Mouse (Mus musculus) heart, embryonic 14.5 days (tissue): ENCODE results near the gene Anks1. TPM values are rescaled to one million over a fixed set of nuclear protein-coding genes. Genes with fewer than 3 reads are reported as not detected.

Experiments used
- ATAC-seq: fragments of 200-750 bp; cut with Nextera tagmentation; 2 replicates; pipeline ENCODE4 v1.8.0; 2017; ENCODE audit warnings: low read depth, moderate TSS enrichment; ENCODE audit not compliant: insufficient number of reproducible peaks, insufficient read depth, low FRiP score
- H3K27ac ChIP-seq, 2 experiments: fragments of 200-500 bp in 1 of 2; fragments of 300-500 bp in 1 of 2; sonication (generic) in 1 of 2; replicated peaks in 1 of 2; 2 replicates each; pipeline ENCODE4 v1.5.1; 2012 to 2014; ENCODE audit warnings: low read depth in 2 of 2, low read length in 2 of 2, control low read depth in 1 of 2, mild to moderate bottlenecking in 1 of 2, mixed read lengths in 1 of 2; ENCODE audit not compliant: control insufficient read depth in 1 of 2, insufficient read depth in 1 of 2
- H3K27me3 ChIP-seq: fragments of 300-500 bp; sonication (generic); 2 replicates; pipeline ENCODE4 v1.6.1; 2014; ENCODE audit warnings: mild to moderate bottlenecking, low read length, control low read depth; ENCODE audit not compliant: control insufficient read depth, insufficient read depth
- H3K36me3 ChIP-seq: fragments of 300-500 bp; sonication (generic); 2 replicates; pipeline ENCODE4 v1.6.1; 2014; ENCODE audit warnings: mild to moderate bottlenecking, control low read depth, low read length, mixed read lengths; ENCODE audit not compliant: control insufficient read depth, insufficient read depth
- H3K4me1 ChIP-seq, 2 experiments: fragments of 200-500 bp in 1 of 2; fragments of 300-500 bp in 1 of 2; sonication (generic) in 1 of 2; 2 replicates each; pipeline ENCODE4 v1.6.1; 2012 to 2014; ENCODE audit warnings: low read length in 2 of 2, control low read depth in 1 of 2, mixed read lengths in 1 of 2; ENCODE audit not compliant: control insufficient read depth in 2 of 2, insufficient read depth in 2 of 2
- H3K4me2 ChIP-seq: fragments of 300-500 bp; sonication (generic); 2 replicates; pipeline ENCODE4 v1.6.1; 2014; ENCODE audit warnings: mild to moderate bottlenecking, low read length
- H3K4me3 ChIP-seq, 2 experiments: fragments of 200-500 bp in 1 of 2; fragments of 300-500 bp in 1 of 2; sonication (generic) in 1 of 2; 2 replicates each; pipeline ENCODE4 v1.5.1; 2012 to 2014; ENCODE audit warnings: low read length in 2 of 2, mild to moderate bottlenecking in 2 of 2, control low read depth in 1 of 2, low read depth in 1 of 2, moderate library complexity in 1 of 2; ENCODE audit not compliant: control insufficient read depth in 1 of 2, insufficient read depth in 1 of 2
- H3K9ac ChIP-seq: fragments of 300-500 bp; sonication (generic); 2 replicates; pipeline ENCODE4 v1.6.1; 2014; ENCODE audit warnings: mild to moderate bottlenecking, low read length
- H3K9me3 ChIP-seq: fragments of 300-500 bp; sonication (generic); 2 replicates; pipeline ENCODE4 v1.6.1; 2016; ENCODE audit warnings: low read length, control low read depth; ENCODE audit not compliant: control insufficient read depth
- WGBS: fragments of 180-500 bp; shearing (Covaris S2); extraction: QIAGEN DNeasy Blood & Tissue Kit; methylation state at CpG from one replicate; pipeline ENCODE4 v1.1.7; 2014; 5-methylcytosine and 5-hydroxymethylcytosine counted together
- polyA plus RNA-seq: library from polyadenylated mRNA; unstranded; fragments of >200 nt; fragmentation: Nextera tagmentation; extraction: Ambion mirVana; gene quantifications from 2 replicates; pipeline ENCODE4 v1.2.1, GENCODE M21; 2014

Anks1 gene
- polyA plus RNA-seq, 1 experiment from 2014 or later = 11.8 TPM

DNA sequence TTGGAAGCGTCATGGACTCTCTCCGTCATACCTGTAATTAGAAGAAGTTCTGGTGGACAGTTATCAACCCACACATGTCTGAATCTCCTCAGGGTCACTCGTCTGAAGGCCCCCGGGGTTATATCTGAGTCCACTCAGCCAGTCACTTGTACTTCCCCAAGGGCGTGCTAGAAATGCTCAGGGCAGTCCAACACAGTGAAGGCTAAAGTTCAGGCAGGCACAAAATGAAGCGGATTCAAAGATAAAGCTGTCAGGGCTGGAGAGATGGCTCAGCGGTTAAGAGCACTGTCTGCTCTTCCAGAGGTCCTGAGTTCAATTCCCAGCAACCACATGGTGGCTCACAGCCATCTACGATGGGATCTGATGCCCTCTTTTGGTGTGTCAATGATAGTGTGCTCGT, 168.9 kb downstream of the Anks1 start:
- no peak for ATAC-seq
- Histone ChIP-seq H3K4me2 (no peak overlapping the region), H3K27ac (no peak overlapping the region), H3K36me3 (no peaks in the 10 kb centered on the region), H3K27me3 (no peaks in the 10 kb centered on the region; the same call in 1 of the 2 replicates), H3K9me3 (no peaks in the 10 kb centered on the region), H3K4me1 (peaks cover 0 to 9% of the 10 kb centered on the region in 2 experiments; a peak in 2 of 4 replicates), H3K9ac (no peak overlapping the region), H3K4me3 (no peak overlapping the region)
- 62% methylated on average over 9 of the region's 9 CpGs for WGBS

DNA sequence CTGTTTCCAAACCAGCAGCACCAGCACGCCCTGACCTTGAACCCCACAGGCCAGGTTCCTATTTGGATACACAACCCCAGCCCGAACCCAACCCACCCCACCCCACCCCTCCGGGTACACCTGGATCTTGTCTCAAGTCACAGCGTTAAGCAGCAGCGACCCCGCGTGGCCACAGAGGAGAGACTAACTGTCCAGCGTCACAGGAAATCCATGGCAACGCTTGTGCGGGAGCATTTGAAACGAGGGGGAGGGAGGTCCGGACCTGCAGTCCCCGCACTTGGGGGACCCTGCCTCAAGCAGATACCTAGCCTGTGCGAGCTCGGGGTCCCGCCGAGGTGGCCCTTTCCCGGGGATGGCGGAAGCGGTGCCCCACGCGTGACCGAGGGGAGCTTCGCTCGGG, 170.5 kb downstream of the Anks1 start:
- H3K27me3 ChIP-seq = no peaks in the 10 kb centered on the region; the same call in 1 of the 2 replicates
- H3K4me1 ChIP-seq = peaks cover 0 to 9% of the 10 kb centered on the region in 2 experiments; a peak in 2 of 4 replicates
- peak overlapping the region; percentile 100 for H3K4me2 ChIP-seq
- H3K36me3 ChIP-seq = no peaks in the 10 kb centered on the region
- under 1% methylated on average over 25 of the region's 25 CpGs for WGBS
- ATAC-seq = no peak
- H3K4me3 ChIP-seq = peak overlapping the region; percentile 51 to 61
- no peaks in the 10 kb centered on the region for H3K9me3 ChIP-seq
- no peak overlapping the region for H3K27ac ChIP-seq
- peak overlapping the region; percentile 72 for H3K9ac ChIP-seq

DNA sequence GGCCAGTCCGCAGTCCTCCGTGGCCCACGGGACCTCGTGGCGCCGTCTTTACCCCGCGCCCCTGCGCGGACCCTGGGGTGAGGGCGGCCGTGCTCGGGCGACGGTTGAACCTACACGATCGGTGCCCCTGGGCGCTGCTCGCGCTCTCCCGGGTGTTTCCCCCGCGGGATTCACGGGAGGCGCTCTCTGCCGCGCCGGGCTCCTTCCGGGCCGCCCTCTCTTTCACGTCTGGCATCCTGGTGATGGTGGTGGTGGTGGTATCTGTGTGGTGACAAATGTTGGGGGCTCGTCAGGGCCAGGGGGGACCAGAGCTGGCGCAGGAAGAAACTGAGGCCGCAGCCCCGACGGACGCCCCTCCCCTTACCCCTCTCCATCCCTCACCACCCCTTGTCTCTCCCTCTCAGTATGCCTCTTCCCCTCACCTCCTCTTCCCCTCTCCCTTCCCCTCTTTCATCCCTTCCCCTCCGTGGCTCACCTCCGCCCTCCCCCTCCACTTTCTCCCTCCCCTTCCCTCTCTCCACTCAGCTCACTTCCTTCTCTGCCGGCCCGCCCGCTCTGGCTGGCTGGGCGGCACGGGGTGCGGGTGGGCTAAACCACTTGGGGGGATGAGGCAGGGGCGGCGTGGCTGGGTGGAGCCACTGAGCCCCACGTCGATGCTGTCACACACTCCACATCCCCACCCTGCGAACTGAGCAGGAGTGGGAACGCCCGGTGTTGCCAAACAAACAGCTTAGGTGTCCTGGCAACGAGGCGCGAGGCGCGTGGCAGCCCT, 171.1 kb downstream of the Anks1 start, which contains the start of gene Tcp11:
Tcp11 (minus strand) TSS at position 595 of the 772 bp plus-strand sequence.
- Histone ChIP-seq H3K4me2 (peak within 1 kb of the TSS; percentile 100), H3K4me1 (peaks cover 0 to 9% of the 10 kb centered on the region in 2 experiments; a peak in 1 of 4 replicates), H3K9ac (peak within 1 kb of the TSS; percentile 72), H3K9me3 (no peaks in the 10 kb centered on the region), H3K27me3 (no peaks in the 10 kb centered on the region; the same call in 1 of the 2 replicates), H3K36me3 (no peaks in the 10 kb centered on the region), H3K27ac (no peak within 1 kb of the TSS), H3K4me3 (peak within 1 kb of the TSS; percentile 51 to 61)
- ATAC-seq = peak; percentile 40; the same call in 1 of the 2 replicates
- 2% methylated on average over 45 of the region's 57 CpGs for WGBS

DNA sequence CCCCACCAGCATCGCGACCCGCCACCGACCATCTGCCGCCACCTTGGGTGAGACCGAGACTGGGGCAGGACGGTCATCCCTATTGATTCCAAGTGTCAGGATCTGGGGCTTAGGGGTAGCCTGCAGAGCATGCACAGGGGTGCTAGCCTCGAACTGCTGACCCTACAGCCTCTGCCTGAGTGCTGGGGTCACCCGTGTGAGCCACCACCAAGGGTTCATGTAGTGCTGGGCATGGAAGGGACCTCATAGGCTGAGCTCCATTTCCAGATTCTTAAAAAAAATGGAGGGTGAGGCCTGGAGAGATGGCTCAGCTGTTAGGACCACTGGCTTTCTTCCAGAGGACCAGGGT, 171.7 kb downstream of the Anks1 start:
- no peaks in the 10 kb centered on the region for H3K9me3 ChIP-seq
- H3K27ac ChIP-seq = no peak overlapping the region
- ATAC-seq = no peak
- H3K9ac ChIP-seq = no peak overlapping the region
- H3K4me3 ChIP-seq = peak overlapping the region in 1 of 2 experiments; percentile 61; a peak in 2 of 4 replicates
- H3K4me2 ChIP-seq = peak overlapping the region; percentile 100
- 15% methylated on average over 9 of the region's 9 CpGs for WGBS
- H3K4me1 ChIP-seq = peaks cover 0 to 9% of the 10 kb centered on the region in 2 experiments; a peak in 1 of 4 replicates
- no peaks in the 10 kb centered on the region for H3K36me3 ChIP-seq
- no peaks in the 10 kb centered on the region; the same call in 1 of the 2 replicates for H3K27me3 ChIP-seq

DNA sequence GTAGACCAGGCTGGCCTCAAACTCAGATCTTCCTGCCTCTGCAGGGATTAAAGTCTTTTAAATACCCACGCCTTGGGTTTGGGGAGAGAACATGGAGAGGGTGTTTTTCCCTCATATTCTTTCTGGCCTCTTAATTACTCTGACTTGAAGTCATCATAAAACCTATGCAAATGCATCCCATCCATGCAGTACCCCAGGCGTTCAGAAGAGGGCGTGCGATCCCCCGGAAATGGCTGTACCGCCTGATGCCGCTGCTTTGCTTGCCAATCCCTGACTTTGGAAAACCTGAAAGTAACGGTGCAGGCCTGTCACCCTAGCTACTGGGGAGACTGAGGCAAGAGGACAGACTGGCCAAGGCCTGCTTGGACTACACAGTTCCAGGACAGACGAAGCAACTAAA, 172.3 kb downstream of the Anks1 start:
- peaks cover 0 to 9% of the 10 kb centered on the region in 2 experiments; a peak in 1 of 4 replicates for H3K4me1 ChIP-seq
- no peak overlapping the region for H3K9ac ChIP-seq
- no peak overlapping the region for H3K27ac ChIP-seq
- H3K4me2 ChIP-seq = no peak overlapping the region
- WGBS = 62% methylated on average over 9 of the region's 9 CpGs
- no peaks in the 10 kb centered on the region; the same call in 1 of the 2 replicates for H3K27me3 ChIP-seq
- no peak overlapping the region for H3K4me3 ChIP-seq
- ATAC-seq = no peak
- H3K9me3 ChIP-seq = no peaks in the 10 kb centered on the region
- H3K36me3 ChIP-seq = no peaks in the 10 kb centered on the region

DNA sequence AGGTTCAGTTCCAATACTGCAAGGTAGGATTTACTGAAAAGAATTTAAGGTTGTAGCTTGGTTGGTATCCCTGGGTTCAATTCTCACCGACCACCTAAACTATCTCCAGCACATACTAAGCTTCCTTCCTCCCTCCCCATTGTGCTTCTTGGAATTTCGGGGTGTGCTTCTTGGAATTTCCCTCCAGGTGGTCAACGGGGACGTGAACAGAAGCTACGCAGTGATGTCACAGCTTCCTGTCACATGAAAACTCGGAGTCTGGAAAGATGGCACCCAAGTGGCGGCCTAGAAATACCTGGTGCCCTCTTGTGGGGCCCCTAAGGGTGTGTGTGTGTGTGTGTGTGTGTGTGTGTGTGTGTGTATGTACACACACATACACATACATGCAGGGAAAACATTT, 172.8 kb downstream of the Anks1 start:
- Histone ChIP-seq H3K4me3 (no peak overlapping the region), H3K4me2 (no peak overlapping the region), H3K27ac (no peak overlapping the region), H3K4me1 (peaks cover 0 to 9% of the 10 kb centered on the region in 2 experiments; a peak in 1 of 4 replicates), H3K9me3 (no peaks in the 10 kb centered on the region), H3K27me3 (no peaks in the 10 kb centered on the region; the same call in 1 of the 2 replicates), H3K36me3 (no peaks in the 10 kb centered on the region), H3K9ac (no peak overlapping the region)
- 82% methylated on average over 7 of the region's 7 CpGs for WGBS
- no peak for ATAC-seq

DNA sequence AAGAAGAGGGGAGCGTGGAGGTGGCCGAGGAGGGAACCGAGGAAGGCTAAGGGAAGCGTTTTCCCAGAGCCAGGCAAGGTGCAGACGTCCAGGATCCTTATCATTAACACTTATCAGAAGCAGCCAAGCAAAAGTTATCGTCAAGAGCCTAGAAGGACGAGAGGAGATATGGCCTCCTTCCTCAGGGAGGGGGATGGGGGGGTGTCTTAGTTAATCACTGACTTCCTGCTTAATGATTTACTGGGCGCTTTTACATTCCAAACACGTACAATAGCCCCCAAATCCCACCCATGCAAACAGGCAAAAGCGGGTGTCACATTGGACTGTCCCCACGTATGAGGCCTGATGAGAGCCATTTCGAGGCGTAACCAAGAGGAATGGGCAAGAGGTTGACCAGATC, 173.8 kb downstream of the Anks1 start:
- Histone ChIP-seq H3K4me3 (no peak overlapping the region), H3K27ac (no peak overlapping the region), H3K4me2 (no peak overlapping the region), H3K36me3 (no peaks in the 10 kb centered on the region), H3K4me1 (peaks cover 6 to 17% of the 10 kb centered on the region in 2 experiments), H3K9ac (no peak overlapping the region), H3K27me3 (no peaks in the 10 kb centered on the region; the same call in 1 of the 2 replicates), H3K9me3 (no peaks in the 10 kb centered on the region)
- ATAC-seq = no peak
- 44% methylated on average over 13 of the region's 13 CpGs for WGBS
